Mouse (Mus musculus) megakaryocyte, adult 5-6 weeks (primary cell): ENCODE data around the gene Meis2. TPM values are rescaled to one million over a fixed set of nuclear protein-coding genes. Genes with fewer than 3 reads are reported as not detected.

Source experiments
- ATAC-seq: 2 replicates; pipeline ENCODE4 v1.8.0; 2016; ENCODE audit warnings: mild to moderate bottlenecking, inconsistent platforms; ENCODE audit not compliant: poor library complexity, severe bottlenecking
- total RNA-seq, 2 experiments: library from RNA; stranded (forward) in 1 of 2; stranded (reverse) in 1 of 2; fragments of 153-499, 151-499 nt in 1 of 2; fragments of 221-1000, 200-1000 nt in 1 of 2; gene quantifications; 2 replicates each; pipeline versions ENCODE4 v1.2.3 to v1.2.4; 2015 to 2017

The Meis2 gene
- total RNA-seq, 2 experiments from 2014 or later: not detected

- no peak for ATAC-seq
Measured at GRCm38 (mm10) chr2:116052688-116053421, 12.8 kb downstream of the Meis2 start.

GRCm38 (mm10) chr2:116051906-116052614 lies 13.6 kb downstream of the Meis2 start:
- ATAC-seq: no peak

GRCm38 (mm10) chr2:116049710-116050109 lies 15.9 kb downstream of the Meis2 start:
- ATAC-seq: no peak

GRCm38 (mm10) chr2:116047365-116047764 lies 18.3 kb downstream of the Meis2 start:
- ATAC-seq: no peak

DNA sequence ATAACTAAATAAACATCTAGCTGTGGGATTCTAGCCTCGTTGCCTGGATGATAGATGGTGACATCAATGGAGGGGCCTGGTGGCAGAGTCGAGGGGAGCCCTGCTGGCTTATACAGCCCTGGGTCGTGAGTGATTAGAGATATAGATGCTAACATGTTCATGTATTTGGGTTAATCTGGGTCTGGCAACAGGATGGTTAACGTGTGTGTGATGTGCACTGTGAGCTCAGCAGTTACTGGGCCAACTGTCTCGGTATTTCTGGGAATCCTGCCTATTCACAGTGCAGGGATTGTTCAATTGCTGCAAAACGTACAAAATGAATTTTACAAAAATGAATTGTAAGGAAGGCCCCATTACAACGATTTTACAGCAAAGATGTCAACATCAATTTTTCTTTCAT lies 20.6 kb downstream of the Meis2 start:
- no peak for ATAC-seq

GRCm38 (mm10) chr2:116042934-116043698 lies 22.5 kb downstream of the Meis2 start:
- ATAC-seq: no peak

GRCm38 (mm10) chr2:116042447-116042846 lies 23.2 kb downstream of the Meis2 start:
- ATAC-seq: no peak

DNA sequence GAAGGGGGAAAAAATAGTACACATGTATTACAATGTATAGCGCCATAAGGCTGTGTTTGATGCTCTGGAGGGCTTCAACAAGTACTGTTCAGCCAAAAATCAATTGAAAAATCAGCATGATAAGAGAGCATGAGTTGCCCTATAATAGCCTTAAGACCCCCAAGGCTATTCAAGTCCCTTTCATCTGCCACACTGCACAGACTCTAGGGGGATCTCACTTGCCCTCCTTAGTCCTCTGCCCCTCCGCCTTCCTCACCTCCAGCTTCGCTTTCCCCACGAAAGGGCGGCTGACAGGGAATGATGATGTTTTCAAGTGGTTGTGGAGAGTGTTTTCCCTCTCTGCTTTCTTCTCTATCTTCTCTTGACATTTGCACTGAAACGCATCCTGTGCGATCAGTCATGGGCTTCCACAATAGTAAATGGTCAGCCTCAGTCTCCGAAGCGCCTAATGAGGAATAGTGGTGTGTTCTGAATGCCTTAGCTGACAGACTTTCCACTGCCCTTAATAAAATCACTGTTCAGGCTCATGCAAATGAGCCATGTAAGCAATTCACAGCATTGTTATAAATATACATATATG lies 23.9 kb downstream of the Meis2 start:
- no peak for ATAC-seq

GRCm38 (mm10) chr2:116035345-116035744 lies 30.3 kb downstream of the Meis2 start:
- ATAC-seq: no peak

- ATAC-seq: no peak
Measured at GRCm38 (mm10) chr2:116028127-116028526, 37.5 kb downstream of the Meis2 start.

GRCm38 (mm10) chr2:116022876-116023275 lies 42.8 kb downstream of the Meis2 start:
- ATAC-seq: no peak

- ATAC-seq: no peak
Measured at GRCm38 (mm10) chr2:116021931-116022330, 43.7 kb downstream of the Meis2 start.

GRCm38 (mm10) chr2:116021046-116021445 lies 44.6 kb downstream of the Meis2 start:
- no peak for ATAC-seq

DNA sequence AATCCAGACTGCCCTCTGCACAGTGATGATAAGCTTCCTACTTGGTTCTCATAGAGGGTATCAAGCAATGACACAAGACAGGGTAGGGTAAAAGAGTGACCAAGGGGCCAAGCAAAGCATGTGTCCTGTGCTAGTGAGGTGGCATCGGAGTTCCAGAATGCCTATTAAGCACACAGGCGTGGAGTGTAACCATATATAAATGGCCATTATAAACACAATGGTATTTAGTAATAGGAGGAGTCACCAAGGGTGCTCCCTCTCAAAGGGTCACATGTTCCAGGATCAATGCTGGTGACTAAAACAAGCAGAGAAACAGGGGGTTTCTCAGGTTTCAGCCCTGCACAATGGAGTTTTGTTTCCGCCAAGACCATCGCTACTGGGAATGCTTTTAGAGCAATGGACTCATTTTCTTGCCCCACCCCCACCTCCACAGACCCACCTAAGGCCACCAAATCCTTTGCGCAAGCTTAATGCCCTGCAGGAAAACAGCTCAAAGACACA lies 45.1 kb downstream of the Meis2 start:
- ATAC-seq: no peak

- ATAC-seq: no peak
Measured at GRCm38 (mm10) chr2:116019959-116020358, 45.7 kb downstream of the Meis2 start.

DNA sequence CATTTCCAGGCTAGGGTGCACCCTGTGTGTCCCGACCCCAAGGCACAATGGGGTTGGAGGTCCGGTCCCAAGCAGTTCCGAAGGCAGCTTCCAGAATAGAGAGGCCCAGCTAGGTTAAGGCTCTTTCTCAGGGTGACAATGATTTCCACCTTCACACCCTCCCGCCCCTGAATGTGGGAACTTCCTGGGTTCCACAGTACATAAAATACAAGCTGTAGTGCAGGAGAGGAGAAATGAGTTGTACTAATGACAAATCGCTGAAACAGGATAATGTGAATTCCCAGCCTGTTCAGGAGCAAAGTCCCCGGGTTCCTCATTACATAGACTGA lies 46.2 kb downstream of the Meis2 start:
- ATAC-seq: no peak

GRCm38 (mm10) chr2:116018781-116019465 lies 46.7 kb downstream of the Meis2 start:
- ATAC-seq: no peak

GRCm38 (mm10) chr2:116015520-116015919 lies 50.1 kb downstream of the Meis2 start:
- ATAC-seq: no peak

- no peak for ATAC-seq
Measured at GRCm38 (mm10) chr2:116010469-116010868, 55.2 kb downstream of the Meis2 start.

DNA sequence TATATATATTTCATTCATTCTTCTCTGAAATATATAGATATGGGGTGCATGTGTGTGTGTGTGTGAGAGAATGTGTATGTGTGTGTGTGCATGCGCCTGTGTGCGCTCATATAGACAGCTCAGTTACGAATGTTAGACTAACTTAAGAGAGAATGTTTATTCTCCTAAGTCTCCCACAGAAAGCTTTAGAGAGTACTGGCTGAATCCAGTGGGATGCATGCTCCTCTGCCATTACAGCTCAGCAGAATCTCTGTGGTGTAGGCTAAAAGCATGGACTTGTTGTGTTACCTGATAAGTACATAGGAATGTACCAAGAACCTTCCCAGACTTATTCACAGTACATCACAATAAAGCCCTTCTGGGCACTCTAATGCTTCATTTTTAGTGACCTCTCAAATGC lies 55.6 kb downstream of the Meis2 start:
- ATAC-seq: no peak
